Mouse (Mus musculus) right cerebral cortex, postnatal 25 days (tissue): ENCODE data around the gene Gm21970.

ENCODE experiments used
- DNase-seq: peaks from one replicate; pipeline ENCODE4 v3.0.0; 2022

Gm21970 gene

DNA sequence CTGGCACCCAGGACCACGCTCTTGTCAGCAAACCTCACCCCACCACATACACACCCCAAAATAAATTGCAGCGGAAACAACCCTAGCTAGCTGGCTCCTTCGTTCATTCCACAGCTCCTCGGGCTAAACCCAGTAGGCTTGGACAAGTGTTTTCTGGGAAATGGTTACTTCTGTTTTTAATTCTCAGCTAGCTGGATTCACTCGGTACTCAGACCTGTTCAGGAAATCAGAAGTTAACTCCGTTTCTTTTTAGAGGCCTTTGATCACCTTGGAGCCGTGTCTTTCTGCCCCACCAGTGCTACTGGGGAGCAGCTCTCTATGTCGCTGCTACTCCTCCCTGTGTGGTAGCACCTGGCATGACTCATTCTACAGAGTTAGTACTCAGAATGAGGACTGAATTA, 51.7 kb downstream of the Gm21970 start:
- no peak for DNase-seq

DNA sequence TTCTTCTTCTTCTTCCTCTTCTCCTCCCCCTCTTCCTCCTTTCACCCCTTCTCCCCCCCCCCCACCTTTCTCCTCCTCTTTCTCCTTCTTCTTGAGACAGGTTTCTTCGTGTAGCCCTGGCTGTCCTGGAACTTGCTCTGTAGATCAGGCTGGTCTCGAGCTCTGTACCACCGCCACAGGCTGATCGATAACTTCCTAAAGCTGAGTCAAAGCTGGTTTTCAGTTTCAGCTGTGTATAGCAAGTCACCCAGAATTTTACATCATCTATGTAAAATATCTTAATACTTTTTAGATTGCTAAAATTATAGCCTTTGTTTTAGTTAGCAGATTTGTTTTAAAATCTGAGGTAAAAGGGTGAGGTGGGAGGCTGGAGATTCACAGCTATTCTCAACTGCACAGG, 53.3 kb downstream of the Gm21970 start:
- no peak for DNase-seq

DNA sequence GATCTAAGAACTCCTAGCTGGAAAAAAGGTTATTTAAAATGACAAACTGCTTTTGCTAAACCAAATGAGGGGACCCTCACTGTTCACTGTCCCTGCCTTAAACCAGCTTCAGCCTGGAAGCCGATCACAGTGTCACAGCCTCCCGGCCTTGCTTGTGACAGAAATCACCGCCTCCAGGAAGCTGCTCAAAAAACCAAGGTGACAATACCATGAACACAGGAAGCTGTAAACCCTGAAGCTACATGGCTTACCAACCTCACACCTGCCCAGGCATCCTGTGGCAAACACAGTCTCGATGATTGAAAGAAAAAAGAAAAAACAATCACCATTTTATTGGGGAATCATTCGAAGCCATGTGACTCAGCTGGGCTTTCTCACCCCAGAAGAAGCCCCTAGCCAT, 54.0 kb downstream of the Gm21970 start:
- no peak for DNase-seq

DNA sequence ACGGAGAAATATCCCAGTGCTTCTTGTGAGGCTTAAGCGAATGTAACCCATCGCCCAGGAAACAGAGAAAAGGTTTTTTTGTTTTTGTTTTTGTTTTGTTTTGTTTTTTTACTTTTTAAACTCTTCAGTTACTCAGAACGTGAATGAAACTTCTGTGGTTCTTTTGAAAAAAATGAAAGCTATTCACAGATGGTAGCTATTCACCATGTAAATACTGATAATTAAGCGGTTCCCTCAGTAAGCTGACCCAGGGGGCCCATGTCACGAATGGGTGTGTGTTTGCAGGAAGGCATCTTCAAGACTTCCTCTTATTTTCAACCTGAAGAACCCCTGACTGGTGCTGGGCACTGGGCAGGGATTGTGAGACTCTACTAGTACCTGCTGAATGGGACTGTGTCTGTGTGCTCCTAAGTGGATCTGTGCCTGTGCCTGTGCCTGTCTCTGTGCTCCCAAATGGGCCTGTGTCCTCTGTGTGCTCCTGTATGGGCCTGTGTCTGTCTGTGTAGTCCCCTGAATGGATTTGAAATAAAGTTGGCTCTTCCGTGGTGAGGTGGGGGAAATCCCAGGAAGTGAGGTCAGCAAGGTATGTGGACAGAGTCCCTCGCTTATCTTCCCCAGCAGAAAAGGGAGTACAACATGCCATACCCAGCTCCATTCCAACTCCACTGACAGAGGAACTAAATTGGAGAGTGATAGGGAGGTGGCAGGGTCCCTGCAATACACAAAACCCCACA, 55.4 kb downstream of the Gm21970 start:
- DNase-seq = no peak

DNA sequence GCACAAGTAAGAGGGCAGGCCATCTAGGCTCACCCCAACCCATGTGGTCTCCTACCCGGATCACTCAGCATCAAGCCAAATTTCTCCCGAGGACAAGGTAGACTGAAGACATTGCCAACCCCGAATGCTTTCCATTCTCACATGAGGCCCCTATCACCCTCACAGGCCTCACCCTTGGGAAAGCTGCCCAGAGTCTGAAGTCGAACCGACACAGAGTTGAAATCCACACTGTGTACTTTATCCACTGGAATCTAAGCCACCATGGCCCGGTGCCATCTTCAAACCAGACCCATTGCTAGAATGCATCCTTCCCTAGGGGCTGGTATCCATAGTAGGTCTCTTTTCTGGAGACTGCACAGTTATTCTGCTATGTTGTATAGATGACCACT, 56.0 kb downstream of the Gm21970 start:
- DNase-seq = no peak

DNA sequence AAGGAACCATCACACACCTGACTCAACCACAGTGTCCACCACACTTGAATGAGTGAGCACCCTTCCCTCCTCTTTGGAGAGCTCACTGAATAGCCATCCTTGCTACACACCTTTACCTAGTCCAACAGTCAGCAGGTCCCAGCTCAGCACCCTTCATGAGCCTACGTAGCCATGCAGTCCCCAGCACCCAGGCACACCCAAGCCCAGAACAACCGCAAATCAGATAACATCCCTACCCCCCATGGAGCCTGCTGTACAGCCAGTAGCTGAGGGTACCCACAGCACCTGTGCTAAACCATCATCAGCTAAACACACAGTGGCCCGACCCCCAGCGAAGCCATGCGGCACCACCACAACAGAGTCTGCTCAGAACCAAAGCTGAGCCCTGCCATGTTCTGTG, 56.6 kb downstream of the Gm21970 start:
- no peak for DNase-seq

DNA sequence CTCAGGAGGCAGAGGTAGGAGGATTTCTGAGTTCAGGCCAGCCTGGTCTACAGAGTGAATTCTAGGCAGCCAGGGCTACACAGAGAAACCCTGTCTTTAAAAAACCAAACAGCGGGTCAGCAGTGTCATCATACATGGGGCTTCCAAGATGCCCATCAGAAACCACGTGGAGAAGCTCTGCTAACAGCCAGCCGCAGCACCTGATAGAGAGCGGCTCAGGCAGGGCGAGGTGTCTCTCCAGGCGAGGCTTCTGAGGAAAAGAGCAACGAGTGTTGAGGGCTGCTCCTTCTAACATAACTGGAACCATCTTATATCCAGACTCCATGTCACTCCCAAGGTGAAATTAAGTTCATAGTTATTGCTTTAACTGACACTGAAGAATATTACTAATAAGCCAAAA, 57.4 kb downstream of the Gm21970 start:
- DNase-seq = no peak

DNA sequence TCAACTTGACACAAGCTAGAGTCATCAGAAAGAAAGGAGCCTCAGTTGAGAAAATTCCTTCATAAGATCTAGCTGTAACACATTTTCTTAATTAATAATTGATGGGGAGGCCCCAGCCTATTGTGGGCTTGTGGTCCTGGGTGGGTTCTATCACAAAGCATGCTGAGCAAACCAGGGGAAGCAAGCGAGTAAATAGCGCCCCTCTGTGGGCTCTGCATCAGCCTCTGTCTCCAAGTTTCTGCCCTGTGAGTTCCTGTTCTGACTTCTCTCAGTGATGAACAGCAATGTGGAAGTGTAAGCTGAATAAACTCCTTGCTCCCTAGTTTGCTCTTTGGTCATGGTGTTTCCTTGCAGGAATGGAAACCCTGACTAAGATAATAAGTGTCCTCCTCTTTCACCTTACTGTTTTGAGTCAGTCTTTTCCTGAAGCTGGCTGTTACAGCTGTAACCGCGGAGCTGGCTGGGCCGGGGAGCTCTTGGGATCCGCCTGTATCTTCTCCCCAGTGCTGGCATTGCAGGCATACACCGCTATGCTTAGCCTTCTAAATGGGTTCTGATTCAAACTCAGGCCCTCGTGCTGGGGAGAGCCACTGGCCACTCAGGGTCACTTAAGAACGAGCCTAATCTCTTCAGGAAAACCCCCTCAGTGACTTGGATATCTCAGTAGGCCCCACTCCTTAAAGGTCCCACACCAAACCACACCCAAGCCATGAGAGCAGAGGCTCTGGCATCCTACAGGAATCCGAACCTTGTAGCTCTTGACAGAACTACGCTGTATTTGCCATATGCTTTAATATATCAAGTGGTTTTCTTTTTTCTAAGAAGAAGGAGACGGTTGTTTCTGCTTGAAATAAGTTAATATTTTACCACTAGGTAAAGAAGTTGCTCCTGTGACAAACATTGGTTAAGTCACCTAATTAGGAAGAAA, 58.9 kb downstream of the Gm21970 start:
- DNase-seq = no peak

DNA sequence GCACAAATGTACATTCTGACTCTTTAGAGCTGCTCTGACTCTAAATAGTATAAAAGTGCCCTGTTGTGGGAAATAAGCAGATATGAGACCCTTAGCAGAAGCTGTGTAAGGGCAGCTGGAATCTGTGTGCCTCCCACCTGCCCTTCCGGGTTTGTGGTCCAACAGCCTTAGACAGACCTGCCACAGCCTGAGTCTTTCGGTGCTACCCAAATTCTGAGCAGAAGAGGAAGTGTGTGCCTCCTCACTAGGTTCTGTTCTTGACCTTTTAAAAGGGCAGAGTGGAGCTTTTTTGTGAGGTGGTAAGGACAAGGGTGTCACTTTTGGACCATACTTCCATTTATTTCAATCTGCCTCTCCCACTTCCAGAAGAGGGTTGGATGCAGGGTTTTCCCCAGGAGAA, 60.4 kb downstream of the Gm21970 start:
- DNase-seq = no peak

DNA sequence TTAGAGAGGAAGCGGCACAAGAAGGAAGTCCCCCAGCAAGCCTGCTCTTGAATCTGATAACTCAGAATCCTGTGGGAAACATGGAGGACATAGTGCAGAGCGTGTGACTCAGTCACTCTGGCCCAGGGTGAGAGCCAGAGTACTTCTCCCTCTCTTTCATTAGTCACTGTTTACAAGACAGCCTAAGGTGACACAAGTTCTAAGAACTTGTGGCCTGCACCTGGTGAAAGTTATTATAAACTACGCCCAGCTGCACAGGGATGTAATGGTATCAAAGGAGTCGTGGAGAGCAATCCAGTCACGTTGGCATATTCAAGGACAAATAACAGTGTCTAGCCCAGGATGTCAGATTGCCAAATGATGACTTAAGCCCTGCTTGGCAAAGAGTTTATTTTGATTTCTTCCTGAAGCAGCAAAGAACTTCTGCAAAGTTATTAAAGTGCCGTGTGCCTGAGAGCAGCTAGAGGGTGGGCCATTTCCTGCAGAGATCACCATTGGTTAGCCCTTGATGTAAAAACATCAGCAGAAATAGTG, 60.9 kb downstream of the Gm21970 start:
- DNase-seq = no peak

DNA sequence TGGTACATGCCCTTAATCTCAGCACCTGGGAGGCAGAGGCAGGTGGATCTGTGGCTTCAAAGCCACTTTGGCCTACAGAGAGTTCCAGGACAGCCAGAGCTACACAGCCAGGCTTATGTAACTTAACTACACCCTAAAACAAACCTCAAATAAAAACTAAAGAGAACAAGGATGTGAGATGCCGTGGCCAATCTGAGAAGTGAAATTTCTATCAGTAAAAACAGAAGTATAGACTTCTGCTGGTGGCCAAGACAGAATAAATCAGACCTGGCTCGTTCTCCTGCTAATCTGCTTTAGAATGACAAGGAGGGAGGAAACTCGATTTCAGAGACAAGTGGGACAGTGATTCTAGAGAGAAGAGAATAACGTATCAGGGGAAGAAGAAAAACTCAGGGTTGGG, 64.3 kb downstream of the Gm21970 start:
- DNase-seq = no peak

DNA sequence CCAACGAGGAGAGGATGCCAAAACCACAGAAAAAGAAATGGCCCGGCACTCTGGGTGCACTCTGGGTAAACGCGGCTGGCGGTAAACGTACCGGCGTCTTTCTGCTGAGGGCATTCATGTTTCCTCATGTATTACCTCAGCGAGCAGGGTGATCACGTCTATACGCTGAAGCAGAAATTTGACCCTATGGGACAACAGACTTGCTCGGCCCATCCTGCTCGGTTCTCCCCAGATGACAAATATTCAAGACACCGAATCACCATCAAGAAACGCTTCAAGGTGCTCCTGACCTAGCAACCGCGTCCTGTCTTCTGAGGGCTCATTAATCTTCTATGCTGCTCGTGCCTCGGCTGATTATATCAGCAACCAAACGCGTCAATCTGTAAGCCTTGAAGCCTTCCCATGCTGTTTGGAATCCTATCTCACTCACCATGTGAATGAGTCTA, 66.8 kb downstream of the Gm21970 start:
- no peak for DNase-seq

DNA sequence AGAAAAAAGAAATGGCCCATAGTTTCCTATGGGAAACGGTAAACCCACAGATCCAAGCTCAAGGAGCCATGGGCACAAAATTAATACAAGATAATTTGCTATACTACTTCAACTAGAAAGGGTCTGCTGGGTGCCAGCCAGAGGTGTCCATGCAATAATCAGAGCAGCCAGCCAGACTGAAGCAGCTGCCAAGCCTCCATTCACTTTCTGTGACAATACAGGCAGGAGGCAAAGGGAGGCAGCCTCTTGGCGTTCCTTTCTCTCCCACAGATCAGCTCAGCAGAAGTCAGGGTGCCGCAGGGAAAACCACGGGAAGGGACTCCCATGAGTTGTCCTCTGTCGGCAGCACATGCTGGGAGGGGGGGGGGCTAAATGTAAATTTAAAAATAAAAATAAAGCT, 67.5 kb downstream of the Gm21970 start:
- no peak for DNase-seq

DNA sequence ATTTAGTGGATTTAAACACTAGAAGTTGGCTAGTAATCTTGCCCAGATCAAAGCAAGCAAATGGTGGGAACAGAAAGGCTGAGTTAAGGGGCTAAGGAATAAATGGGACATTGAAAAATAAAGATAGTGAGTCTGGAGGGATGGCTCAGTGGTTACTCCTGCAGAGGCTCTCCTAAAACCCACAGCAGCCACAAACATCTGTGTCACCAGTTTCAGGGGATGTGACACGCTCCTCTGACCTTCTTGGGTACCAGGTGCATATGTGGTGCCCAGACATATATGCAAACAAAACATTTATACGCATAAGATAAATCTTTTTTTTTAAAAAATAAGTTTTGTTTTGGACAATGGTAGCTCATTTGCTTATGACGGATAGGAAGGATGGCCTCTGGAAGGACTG, 67.9 kb downstream of the Gm21970 start:
- DNase-seq = no peak

DNA sequence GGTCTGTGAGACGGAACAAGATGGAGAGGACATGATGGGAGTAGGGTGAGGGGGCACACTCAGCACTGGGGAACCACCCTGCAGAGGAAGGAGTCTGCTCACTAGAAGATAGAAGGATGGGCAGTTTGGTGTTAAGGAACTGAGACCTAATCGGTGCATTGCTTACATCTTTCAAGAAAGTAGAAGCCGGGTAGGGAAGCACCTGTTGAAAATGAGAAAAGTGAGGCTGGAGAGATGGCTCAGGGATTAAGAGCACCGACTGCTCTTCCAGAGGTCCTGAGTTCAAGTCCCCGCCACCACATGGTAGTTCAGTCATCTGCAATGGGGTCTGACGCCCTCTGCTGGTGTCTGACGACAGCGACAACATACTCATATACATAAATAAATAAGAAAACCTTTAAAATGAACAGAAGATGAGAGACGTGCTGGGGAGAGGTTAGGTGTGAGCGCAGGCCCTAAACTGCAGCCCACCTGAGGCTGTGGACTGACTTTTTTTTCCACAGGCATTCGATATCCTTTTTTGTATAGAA, 68.4 kb downstream of the Gm21970 start:
- no peak for DNase-seq

DNA sequence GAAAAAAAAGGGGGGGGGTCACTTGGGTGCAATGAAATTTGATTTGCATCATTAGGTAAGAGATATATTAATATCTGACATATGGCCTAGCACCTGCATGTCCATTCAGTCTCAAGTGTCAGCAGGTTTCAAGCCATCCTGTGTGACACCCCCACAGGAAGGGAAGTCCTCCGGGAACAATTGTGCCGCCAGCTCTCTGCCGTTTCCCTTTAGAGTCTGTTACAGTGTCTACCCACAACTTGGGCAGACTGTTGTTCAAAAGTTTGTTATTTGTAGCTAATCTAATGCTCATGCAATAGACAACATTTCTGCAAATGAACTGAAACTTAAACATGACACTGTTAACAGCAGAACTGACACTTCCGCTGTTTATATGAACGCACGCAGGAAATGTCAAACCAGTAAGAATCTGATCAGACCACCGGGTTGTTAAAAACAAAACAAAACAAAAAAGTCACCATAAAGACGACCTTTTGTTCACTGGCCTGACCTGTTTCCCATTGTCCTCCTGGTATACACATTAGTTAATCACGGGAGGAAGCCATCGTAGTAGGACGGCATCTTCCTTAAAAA, 69.6 kb downstream of the Gm21970 start:
- DNase-seq = no peak

DNA sequence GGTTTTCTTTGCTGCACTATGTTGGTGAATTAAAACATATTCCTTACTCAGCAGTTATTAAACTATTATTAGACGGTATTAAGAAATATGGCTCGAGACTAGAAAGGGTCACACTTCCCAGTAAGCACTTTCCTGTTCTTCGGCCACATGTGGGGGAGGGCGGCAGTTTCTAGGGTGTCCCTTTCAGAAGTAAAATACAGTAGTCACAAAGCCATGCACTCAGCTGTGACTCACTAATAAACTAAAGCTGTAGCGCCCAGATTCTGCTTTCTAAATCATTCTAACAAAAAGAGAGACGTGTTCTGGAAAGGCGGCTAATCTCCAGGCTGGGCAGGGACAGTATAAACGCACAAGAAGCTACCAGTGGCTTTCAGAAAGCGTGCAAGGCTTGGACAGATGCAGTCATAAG, 70.3 kb downstream of the Gm21970 start:
- no peak for DNase-seq

DNA sequence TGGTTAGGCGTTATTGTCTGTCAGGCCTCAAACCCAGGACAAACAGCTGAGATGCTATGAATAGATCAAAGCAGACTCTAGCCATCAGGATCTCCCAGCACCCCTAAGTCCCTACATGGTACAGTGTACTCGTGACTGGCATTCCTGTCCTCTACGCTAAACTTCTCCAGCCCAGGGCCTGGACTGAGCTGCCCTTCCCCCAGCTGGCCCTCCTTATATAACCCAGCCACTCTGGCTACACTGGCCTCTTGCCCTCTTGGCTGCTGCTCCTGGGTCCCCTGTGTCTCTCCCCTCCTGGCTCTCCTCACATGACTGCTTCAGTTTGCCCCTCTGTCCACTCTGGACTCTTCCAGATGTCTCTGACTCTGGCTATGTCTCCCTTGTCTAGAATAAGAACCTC, 71.1 kb downstream of the Gm21970 start:
- DNase-seq = no peak

DNA sequence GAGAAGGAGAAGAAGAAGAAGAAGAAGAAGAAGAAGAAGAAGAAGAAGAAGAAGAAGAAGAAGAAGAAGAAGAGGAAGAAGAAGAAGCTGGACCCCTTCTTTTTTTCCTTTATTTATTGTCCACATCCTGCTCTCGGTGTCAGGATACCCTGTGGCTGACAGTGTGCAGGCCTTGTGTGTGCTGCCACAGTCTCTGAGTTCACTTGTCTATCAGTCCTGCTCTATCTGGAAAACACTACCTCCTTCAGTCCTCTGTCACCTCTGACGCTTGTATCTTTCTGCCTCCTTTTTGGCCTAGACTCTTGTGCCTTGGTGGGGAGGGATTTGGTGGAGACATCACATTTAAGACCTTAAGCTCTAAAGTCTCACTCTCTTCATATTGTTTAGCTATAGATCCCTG, 71.9 kb downstream of the Gm21970 start:
- DNase-seq = no peak

DNA sequence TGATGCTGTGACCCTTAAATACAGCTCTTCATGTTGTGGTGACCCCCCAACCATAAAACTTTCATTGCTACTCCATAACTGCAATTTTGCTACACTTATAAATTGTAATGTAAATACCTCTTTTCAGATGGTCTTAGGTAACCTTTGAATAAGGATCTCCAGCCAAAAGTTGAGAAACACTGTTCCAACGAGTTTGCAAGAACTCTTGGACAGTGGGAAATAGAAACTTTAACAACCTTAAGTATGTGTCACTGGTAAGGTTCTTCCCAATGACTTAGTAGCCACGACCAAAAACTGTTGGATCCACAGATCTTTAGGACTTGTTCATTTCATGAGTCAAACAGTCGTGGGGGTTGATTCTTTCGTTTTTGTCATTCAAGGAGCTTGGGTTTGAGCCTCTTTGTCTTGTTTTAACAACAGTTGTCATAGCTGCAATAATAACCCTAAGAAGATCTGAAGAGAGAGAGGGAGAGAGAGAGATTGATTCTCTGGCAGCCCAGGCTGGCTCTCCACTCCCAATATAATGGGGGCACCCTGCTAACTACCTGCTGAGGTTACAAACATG, 72.4 kb downstream of the Gm21970 start:
- no peak for DNase-seq

DNA sequence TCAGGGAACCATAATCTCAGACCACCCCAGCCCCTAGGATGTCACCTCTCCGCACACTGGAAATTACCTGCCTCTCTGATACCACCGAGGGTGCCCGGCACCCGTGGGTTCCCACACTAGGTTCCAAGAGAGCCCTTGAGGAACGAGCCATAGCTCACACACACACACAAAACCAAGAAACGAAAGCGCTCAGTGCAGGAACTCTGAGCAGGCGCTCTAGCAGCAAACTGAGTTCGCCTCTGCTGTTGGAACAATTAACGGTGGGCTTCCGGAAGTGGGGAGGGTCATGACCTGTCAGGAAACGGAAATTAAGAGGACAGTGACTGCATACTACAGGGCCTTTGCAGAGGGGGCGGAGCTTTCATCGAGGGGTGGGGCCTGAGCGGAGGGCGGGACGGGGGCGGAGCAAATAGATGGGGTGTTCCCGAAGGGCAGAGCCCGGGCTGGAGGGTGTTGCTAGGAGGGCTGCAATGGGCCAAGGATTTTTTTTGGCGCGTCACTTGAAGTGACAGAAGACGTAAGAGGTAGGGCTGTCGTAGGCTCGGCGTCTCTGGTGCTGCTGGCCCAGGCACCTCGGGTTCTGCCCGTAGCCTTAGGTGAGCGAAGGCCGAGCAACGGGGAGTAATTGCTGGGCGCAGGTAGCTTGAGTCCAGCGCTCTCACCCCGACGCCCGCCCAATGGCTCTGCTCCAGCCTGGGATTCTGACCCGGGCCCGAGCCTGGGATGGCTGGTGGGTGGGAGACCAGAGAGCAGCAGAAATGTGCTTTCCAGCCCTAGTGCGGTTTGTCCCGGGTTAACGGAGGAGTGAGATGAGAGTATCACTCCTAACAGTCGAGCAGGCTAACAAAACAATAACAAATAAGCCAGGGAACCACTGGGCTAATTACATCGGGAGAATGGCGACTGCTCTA, 73.3 kb downstream of the Gm21970 start:
- DNase-seq = peak; percentile 80
